18 mouse cellular contexts compared by ENCODE assay signal in the genomic region with DNA sequence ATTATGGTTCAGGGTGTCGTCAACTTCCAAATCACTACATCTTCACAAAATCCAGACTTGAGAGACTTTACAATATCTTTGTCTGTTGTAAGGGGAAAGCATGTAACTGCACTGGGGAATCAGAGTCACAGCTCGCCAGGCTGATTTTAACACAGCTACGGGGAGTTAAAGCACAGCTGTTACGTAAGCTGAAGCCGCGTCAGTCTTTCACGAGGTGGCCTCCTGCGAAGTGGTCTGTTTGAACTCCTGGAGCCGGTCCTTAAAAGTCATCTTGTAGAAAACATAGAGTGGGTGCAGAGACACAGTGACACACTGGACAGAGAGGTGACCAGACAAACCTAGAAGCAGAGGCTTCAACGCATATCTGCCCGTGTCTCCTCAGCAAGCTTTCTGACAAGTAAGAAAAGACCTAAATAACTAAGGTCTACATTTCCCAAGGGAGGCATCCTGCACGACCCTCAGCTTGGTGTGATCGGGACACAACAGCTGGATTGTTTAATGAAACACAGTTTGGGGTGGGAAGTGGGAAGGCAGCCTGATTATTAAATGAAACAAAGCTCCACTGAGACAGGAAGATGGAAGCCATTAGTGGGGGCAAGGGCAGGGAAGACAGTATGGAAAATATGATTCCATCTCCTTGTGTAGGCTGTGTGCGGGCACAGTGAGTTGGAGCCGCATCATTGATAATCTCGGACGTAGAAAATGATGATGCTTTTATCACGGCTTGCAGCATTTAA.
DNase-seq lines count a peak whose midpoint lies in the region; ATAC-seq lines count a peak whose summit lies in the region.
"Had no signal": no experiment of that assay in that cellular context is flagged by ENCODE, and none has a peak within 500 bp of the region (broad histone marks: within the 10 kb centered on the region; RNA-seq: fewer than 3 reads in every experiment).

No protein-coding gene starts in this region.

- H3K4me3 ChIP-seq in hindbrain, embryonic 11.5 days (ENCODE audit: low read depth, low read length) = no peak overlapping the region
- H3K4me3 ChIP-seq in hindbrain, embryonic 14.5 days (replicated peaks; ENCODE audit: low read length) = no peak overlapping the region
- no peak overlapping the region for H3K4me3 ChIP-seq in midbrain, embryonic 13.5 days (replicated peaks)
- H3K4me3 ChIP-seq in midbrain, embryonic 16.5 days (ENCODE audit: low read depth, low read length) = no peak overlapping the region
- H3K4me3 ChIP-seq in neural tube, embryonic 14.5 days (ENCODE audit: low read depth, low read length) = no peak overlapping the region
- H3K4me3 ChIP-seq: heart, adult 2 months; hindbrain, embryonic 15.5 days had no signal

- ATAC-seq in hindbrain, embryonic 11.5 days (ENCODE audit: low FRiP score) = no peak
- no peak for ATAC-seq in hindbrain, embryonic 14.5 days (ENCODE audit: low FRiP score)
- no peak for ATAC-seq in midbrain, embryonic 13.5 days
- no peak for ATAC-seq in midbrain, embryonic 16.5 days
- ATAC-seq in neural tube, embryonic 14.5 days (ENCODE audit: low read depth) = peak; percentile 34; the same call in 1 of the 2 replicates

- 67% methylated on average over 18 of the region's 18 CpGs for WGBS in hindbrain, embryonic 11.5 days
- 58% methylated on average over 18 of the region's 18 CpGs for WGBS in hindbrain, embryonic 14.5 days
- 62% methylated on average over 18 of the region's 18 CpGs for WGBS in midbrain, embryonic 13.5 days
- 60% methylated on average over 18 of the region's 18 CpGs for WGBS in midbrain, embryonic 16.5 days
- WGBS in neural tube, embryonic 14.5 days = 48% methylated on average over 18 of the region's 18 CpGs

- H3K4me2 ChIP-seq in hindbrain, embryonic 11.5 days (replicated peaks; ENCODE audit: low read depth, low read length) = no peak overlapping the region
- H3K4me2 ChIP-seq in hindbrain, embryonic 14.5 days (replicated peaks) = no peak overlapping the region
- no peak overlapping the region for H3K4me2 ChIP-seq in midbrain, embryonic 13.5 days (replicated peaks)
- H3K4me2 ChIP-seq in midbrain, embryonic 16.5 days (ENCODE audit: low read length) = no peak overlapping the region
- H3K4me2 ChIP-seq in neural tube, embryonic 14.5 days (ENCODE audit: low read depth, low read length) = no peak overlapping the region
- H3K4me2 ChIP-seq: hindbrain, embryonic 15.5 days; liver, embryonic 11.5 days had no signal

- H3K4me1 ChIP-seq in hindbrain, embryonic 11.5 days (replicated peaks; ENCODE audit: control insufficient read depth, insufficient read depth, low read length) = no peaks in the 10 kb centered on the region
- peaks cover 17% of the 10 kb centered on the region; the same call in 1 of the 2 replicates for H3K4me1 ChIP-seq in hindbrain, embryonic 14.5 days (replicated peaks; ENCODE audit: control insufficient read depth, insufficient read depth, low read length)
- peaks cover 19% of the 10 kb centered on the region for H3K4me1 ChIP-seq in midbrain, embryonic 13.5 days (replicated peaks)
- H3K4me1 ChIP-seq in midbrain, embryonic 16.5 days (ENCODE audit: control insufficient read depth, insufficient read depth, low read length) = peaks cover 6% of the 10 kb centered on the region
- H3K4me1 ChIP-seq in neural tube, embryonic 14.5 days (ENCODE audit: control insufficient read depth, insufficient read depth, low read length) = peaks cover 6% of the 10 kb centered on the region; the same call in 1 of the 2 replicates

- no peaks in the 10 kb centered on the region for H3K9me3 ChIP-seq in hindbrain, embryonic 11.5 days (ENCODE audit: control insufficient read depth, low read length)
- H3K9me3 ChIP-seq in hindbrain, embryonic 14.5 days (ENCODE audit: control insufficient read depth, low read length) = no peaks in the 10 kb centered on the region
- no peaks in the 10 kb centered on the region for H3K9me3 ChIP-seq in midbrain, embryonic 13.5 days
- no peaks in the 10 kb centered on the region for H3K9me3 ChIP-seq in midbrain, embryonic 16.5 days (replicated peaks; ENCODE audit: control insufficient read depth, low read length, poor library complexity, severe bottlenecking)
- no peaks in the 10 kb centered on the region for H3K9me3 ChIP-seq in neural tube, embryonic 14.5 days (ENCODE audit: control insufficient read depth, low read length)
- H3K9me3 ChIP-seq: hindbrain, embryonic 15.5 days had no signal

- H3K27me3 ChIP-seq in hindbrain, embryonic 11.5 days (ENCODE audit: control insufficient read depth, insufficient read depth, low read length) = no peaks in the 10 kb centered on the region
- no peaks in the 10 kb centered on the region for H3K27me3 ChIP-seq in hindbrain, embryonic 14.5 days (ENCODE audit: control insufficient read depth, insufficient read depth, low read length)
- no peaks in the 10 kb centered on the region for H3K27me3 ChIP-seq in midbrain, embryonic 13.5 days
- H3K27me3 ChIP-seq in midbrain, embryonic 16.5 days (ENCODE audit: control insufficient read depth, insufficient read depth, low read depth, low read length) = no peaks in the 10 kb centered on the region
- H3K27me3 ChIP-seq in neural tube, embryonic 14.5 days (ENCODE audit: control insufficient read depth, insufficient read depth, low read length) = no peaks in the 10 kb centered on the region
- H3K27me3 ChIP-seq: hindbrain, embryonic 15.5 days had no signal

- no peak overlapping the region for H3K27ac ChIP-seq in hindbrain, embryonic 11.5 days (ENCODE audit: low read depth, low read length)
- no peak overlapping the region for H3K27ac ChIP-seq in hindbrain, embryonic 14.5 days
- H3K27ac ChIP-seq in midbrain, embryonic 13.5 days = peak overlapping the region; percentile 42
- no peak overlapping the region for H3K27ac ChIP-seq in midbrain, embryonic 16.5 days (ENCODE audit: low read length)
- H3K27ac ChIP-seq in neural tube, embryonic 14.5 days (ENCODE audit: low read depth, low read length) = no peak overlapping the region
- H3K27ac ChIP-seq: heart, adult 2 months; hindbrain, embryonic 15.5 days had no signal

- DNase-seq in embryo, embryonic 11 days = peak; percentile 43
- no peak for DNase-seq in embryo, embryonic 9.5 days (ENCODE audit: extremely low spot score)
- DNase-seq in hindbrain, embryonic 11.5 days (ENCODE audit: low spot score) = peak; percentile 10
- DNase-seq in hindbrain, embryonic 14.5 days (ENCODE audit: low spot score) = no peak
- no peak for DNase-seq in kidney, adult 8-10 months
- DNase-seq: cerebellum, postnatal 25 days; gastrocnemius, postnatal 10 days; heart, adult 2 months; kidney, adult 9 months; kidney, postnatal 4 days; lung, postnatal 36 days; right cerebral cortex, adult 18-20 months; thymus, adult 18-20 months had no signal

- peaks cover 2% of the 10 kb centered on the region; the same call in 1 of the 2 replicates for H3K36me3 ChIP-seq in hindbrain, embryonic 11.5 days (ENCODE audit: control insufficient read depth, insufficient read depth, low read length)
- peaks cover 26% of the 10 kb centered on the region for H3K36me3 ChIP-seq in hindbrain, embryonic 14.5 days (replicated peaks; ENCODE audit: control insufficient read depth, insufficient read depth)
- H3K36me3 ChIP-seq in midbrain, embryonic 13.5 days = peaks cover 23% of the 10 kb centered on the region
- peaks cover 14% of the 10 kb centered on the region for H3K36me3 ChIP-seq in midbrain, embryonic 16.5 days (ENCODE audit: control insufficient read depth, insufficient read depth, low read length)
- peaks cover 7% of the 10 kb centered on the region; the same call in 1 of the 2 replicates for H3K36me3 ChIP-seq in neural tube, embryonic 14.5 days (ENCODE audit: control insufficient read depth, insufficient read depth, low read length)

- H3K9ac ChIP-seq in hindbrain, embryonic 11.5 days (ENCODE audit: low read depth, low read length) = no peak overlapping the region
- no peak overlapping the region for H3K9ac ChIP-seq in hindbrain, embryonic 14.5 days
- no peak overlapping the region for H3K9ac ChIP-seq in midbrain, embryonic 13.5 days (replicated peaks)
- no peak overlapping the region for H3K9ac ChIP-seq in midbrain, embryonic 16.5 days (ENCODE audit: low read depth, low read length)
- H3K9ac ChIP-seq in neural tube, embryonic 14.5 days (replicated peaks; ENCODE audit: low read depth, low read length) = no peak overlapping the region
- H3K9ac ChIP-seq: hindbrain, embryonic 15.5 days had no signal

Comparison
In these comparisons a context has a peak if more than half of its experiments do, and no peak if none do; other contexts are left out.
1. DNase-seq: peak in embryo, embryonic 11 days (single experiment) and hindbrain, embryonic 11.5 days (single experiment); none in embryo, embryonic 9.5 days (single experiment), hindbrain, embryonic 14.5 days (single experiment) and kidney, adult 8-10 months (0 of 2).